Mouse (Mus musculus): ENCODE results near the gene Ttll12.

Gene Ttll12

GRCm38 (mm10) chr15:83594513-83595363 is at the start of gene Ttll12:
Ttll12 (minus strand) TSS chr15:83595157.
- DNase-seq: peak; percentile 97

DNA sequence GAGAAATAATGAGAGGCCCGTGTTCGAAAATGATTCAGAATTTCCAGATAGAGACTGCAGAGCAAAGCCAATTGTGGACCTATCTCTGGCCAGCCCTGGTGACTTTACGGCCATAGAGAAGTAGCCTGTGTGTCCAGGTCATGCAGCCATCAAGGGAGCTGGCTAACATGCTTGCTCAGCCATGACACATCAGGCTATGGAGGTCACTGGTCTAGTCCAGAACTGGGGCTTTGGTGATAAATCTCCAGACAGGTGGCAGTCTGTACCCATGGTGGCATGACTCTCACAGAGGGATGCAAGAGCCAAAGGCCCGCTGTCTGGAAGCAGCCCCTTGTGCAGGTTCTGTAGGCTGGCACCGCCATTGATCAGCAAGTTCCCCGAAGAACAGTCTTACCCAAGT is 47.6 kb upstream of the Ttll12 start:
- no peak for DNase-seq

DNA sequence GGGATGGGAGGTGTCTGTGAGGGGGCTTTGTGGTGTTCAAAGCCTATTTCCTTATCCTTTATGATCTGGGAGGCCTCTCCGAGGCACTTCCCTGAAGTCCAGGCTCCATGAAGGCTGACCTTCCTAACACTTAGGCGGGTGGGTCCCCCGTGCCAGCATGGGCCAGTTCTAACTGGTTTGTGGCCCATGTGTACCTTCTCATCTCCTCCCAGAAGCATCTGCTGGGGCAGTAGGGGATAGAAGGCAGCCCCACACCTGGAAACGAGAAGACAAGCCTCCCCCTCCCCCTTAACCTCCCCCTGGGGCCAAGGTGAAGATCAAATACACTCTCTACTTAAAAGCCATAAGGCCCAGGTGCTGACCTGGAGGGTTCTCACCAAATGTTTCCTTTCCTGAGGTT is 45.3 kb upstream of the Ttll12 start:
- no peak for DNase-seq

- peak; percentile 65 for DNase-seq
Measured at GRCm38 (mm10) chr15:83639160-83639559, 44.2 kb upstream of the Ttll12 start.

DNA sequence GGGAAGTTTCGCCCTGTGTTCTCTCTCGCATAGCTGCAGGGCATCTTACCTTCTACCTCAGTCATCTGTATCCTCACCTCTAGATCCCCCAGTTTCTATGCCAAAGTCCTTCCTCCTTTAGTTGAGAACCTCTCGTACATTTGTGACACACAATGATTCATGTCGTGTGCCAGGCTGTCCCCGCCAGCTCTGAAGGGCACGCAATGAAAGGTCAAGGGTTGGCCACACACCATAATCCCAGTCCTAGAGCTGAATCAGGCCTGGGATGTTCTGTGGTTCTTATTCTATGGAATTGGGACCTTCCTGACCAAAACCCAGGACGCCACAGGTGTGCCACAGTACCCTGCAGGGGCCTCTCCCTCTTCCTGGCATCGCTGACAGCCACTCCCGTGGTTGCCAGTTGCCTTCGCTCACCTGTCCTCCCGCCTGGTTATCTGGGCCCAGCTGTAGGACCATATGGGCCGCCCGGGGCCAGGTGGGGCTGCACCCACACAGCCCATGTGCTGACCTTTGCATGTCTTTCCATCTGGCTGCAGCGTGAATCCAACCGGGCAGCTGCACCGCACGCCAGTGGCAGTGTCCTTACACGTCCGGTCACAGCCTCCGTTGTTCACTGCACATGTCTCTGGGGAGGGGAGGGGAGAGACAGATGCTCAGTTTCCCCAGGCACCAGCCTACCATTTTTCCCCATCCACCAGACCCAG is 43.4 kb upstream of the Ttll12 start:
- DNase-seq: no peak

- no peak for DNase-seq
Measured at GRCm38 (mm10) chr15:83636759-83637158, 41.8 kb upstream of the Ttll12 start.

DNA sequence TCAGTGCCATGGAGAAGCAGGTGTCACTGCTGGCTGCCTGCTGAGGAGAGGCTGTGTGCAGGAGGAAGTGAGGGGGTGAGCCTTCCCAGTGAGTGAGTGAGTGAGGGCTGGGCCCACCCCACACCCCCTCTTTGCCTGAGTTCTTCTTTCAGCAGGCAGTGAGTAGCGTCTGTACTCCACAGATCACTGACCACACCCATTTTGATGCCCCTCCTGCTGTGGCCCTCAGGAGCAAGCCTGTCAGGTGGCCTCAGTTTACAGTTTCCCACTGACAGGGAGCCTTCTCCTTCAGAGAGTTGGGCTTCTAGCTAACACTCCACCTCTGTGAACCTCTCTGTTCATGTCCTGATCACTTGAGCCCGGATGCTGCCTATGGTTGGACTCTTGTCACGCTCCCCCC is 40.3 kb upstream of the Ttll12 start:
- no peak for DNase-seq

GRCm38 (mm10) chr15:83634076-83634475 is 39.1 kb upstream of the Ttll12 start:
- DNase-seq: no peak

GRCm38 (mm10) chr15:83631071-83631470 is 36.1 kb upstream of the Ttll12 start:
- no peak for DNase-seq

- DNase-seq: no peak
Measured at GRCm38 (mm10) chr15:83629716-83630115, 34.8 kb upstream of the Ttll12 start.

GRCm38 (mm10) chr15:83626142-83626645 is 31.2 kb upstream of the Ttll12 start:
- DNase-seq: no peak

DNA sequence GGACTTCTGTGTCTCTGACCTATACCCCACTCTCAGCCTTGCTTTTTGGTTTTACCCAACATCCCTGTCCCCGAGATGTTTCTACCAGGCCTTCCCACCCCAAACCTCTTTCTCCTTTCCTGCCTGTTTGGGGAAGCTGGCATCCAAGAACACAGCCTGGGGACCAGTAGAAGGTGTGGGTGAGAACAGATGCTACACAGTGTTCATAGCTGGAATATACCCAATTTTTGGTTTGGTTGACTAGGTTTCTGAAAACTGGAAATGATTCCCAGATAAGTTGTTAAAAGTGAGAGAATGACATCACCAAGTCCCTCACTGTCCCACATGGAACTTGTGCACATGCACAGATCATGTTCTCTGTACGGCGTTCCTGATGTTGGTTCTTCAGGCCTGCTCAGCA is 20.3 kb upstream of the Ttll12 start:
- no peak for DNase-seq

- peak; percentile 87 for DNase-seq
Measured at GRCm38 (mm10) chr15:83607115-83607802, 12.3 kb upstream of the Ttll12 start.

- no peak for DNase-seq
Measured at GRCm38 (mm10) chr15:83606700-83607099, 11.7 kb upstream of the Ttll12 start.

DNA sequence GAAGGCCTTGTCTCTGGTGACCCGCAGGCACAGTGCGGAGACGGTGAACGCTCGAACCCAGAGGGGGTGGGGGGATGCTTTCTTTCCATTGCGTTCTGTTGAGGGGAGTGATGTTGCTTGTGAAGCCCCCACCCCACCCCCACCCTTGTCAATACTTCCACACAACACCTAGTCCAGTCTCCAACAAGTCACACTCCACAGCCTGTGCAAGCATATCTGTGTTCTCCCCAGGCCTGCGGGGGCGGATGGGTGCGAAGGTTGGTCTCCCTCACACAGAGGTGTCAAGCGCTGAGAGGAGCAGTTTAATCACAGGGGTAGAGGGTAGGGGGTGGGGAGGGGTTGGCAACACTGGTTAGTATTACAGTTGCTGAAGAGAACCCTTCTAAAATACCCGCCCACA is 11.3 kb upstream of the Ttll12 start:
- DNase-seq: no peak

DNA sequence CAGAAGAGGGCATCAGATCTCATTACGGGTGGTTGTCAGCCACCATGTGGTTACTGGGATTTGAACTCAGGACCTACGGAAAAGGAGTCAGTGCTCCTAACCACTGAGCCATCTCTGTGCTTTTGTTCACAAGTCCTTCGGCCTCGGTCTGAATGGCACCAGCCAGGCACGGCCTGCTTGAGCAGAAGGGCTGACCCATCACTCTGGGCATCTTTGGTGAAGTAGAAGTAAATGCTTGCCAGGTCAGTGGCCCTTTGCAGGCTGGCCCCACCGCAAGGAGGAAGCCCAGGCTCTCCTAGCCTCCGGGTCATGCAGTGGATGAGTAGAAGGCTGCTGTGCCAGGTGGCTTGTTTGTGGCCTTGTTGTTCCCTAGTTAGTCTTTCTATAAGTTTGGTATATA is 8.5 kb upstream of the Ttll12 start:
- no peak for DNase-seq

DNA sequence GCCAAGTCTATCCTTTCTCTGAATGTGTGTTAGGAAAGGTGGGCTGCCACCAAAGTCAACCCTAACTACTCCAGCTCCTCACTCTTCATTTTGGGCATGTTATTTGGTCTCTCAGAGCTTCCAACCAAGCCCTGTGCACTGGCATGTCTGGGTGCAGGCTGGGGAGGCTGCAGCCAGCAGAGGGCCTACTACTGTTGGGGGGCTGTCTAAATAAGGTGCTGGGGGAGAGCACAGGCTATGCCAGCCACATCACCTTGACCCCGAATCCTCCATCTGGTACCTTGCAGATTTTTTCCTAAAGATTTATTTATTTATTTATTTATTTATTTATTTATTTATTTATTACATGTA is 8.1 kb upstream of the Ttll12 start:
- DNase-seq: no peak

DNA sequence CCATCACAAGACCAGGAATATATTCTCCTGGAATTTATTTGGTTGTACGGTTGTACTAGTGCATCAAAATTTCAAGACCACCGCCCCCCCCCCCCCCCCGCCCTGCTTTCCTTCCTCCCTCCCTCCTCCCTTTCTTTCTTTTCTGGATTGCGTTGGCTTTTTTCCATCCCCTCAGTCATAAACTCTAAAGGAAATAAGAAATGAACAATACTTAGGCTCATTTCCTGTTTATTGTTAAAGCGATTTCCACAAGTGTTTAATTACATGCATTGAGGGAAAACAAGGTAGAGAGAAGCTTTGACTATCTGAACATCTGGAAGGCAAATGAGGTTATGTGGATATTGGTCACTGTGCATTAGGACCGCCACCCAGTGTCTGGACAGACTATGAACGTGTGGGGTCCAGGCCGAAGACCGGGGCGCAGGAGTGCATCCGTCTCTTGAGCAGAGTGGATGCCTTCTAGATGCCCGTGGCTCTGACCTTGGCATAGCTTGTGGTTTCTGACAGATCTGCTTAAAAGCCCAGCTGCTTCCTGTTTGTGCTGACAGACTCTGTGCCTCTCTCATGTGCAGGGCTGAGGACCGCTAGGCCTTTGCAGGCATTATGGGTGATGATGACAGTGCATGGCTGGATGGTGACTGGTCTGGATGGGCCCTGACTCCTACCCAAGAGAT is 7.6 kb upstream of the Ttll12 start:
- peak; percentile 76 for DNase-seq

- DNase-seq: no peak
Measured at GRCm38 (mm10) chr15:83601185-83601584, 6.2 kb upstream of the Ttll12 start.

DNA sequence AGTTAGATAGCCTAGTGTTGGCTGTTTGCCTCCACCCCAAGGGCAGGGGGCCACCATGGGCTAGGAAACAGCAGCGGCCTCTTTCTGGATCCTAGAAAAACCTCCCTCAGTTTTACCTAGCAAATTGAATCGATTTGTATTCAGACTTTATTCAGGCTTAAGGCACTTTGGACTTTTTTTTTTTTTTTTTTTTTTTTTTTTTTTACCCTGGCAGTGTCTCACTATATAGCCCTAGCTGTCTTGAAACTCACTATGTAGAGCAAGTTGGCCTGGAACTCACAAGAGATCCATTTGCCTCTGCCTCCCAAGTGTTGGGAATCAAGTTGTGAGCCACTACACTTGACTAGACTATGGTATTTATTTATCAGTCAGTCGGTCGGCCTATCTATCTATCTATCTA is 1.9 kb upstream of the Ttll12 start:
- no peak for DNase-seq

DNA sequence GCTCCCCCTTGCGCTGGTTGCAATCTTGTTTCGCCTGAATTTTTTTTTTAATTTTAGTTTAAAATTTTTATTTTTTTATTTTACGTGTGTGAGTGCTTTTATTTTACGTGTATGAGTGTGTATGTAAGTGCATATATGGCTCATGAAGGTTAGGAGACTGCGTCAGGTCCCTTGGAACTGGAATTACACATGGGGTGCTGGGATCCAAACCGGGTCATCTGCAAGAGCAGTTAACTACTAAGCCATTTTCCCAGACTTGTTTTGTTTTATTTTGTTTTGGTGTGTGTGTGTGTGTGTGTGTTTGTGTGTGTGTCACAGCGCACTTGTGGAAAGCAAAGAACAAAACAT is 381 bp upstream of the Ttll12 start:
- no peak for DNase-seq

- no peak for DNase-seq
Measured at GRCm38 (mm10) chr15:83593702-83594512, 1.1 kb downstream of the Ttll12 start.

Data from lung, postnatal 10 days (tissue).